Mouse (Mus musculus) embryo, embryonic 11.5 days (tissue): ENCODE results near the gene Smim24.

ENCODE experiments used
- DNase-seq: peaks from one replicate; pipeline ENCODE4 v3.0.0-alpha.2; 2012; ENCODE audit warnings: low read depth, low spot score

Gene Smim24

GRCm38 (mm10) chr10:81408424-81408729 is 15.5 kb downstream of the Smim24 start:
- no peak for DNase-seq

DNA sequence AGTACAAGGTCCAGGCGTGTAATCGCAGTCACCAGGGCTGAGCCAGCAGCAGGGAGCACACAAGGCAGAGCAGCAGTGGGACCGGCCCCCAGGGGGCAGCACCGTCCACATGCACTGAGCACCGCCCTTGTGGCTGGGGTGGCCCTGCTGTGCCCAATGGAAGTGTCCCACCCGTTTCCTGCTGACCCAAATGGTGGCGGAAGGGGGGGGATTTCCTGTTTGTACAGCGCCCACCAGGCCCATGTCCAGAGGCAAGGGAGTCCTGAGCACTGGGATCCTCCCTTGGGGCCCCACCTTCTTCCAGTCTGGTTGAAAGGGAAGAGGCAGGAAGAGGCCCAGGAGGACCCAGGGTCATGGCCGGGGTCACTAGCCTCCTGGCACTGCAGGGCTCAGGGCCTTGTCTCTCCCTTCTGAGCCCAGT is 16.0 kb downstream of the Smim24 start:
- DNase-seq, result no peak

- no peak for DNase-seq
These were observed 16.5 kb downstream of the Smim24 start for GRCm38 (mm10) chr10:81409330-81409729.

DNA sequence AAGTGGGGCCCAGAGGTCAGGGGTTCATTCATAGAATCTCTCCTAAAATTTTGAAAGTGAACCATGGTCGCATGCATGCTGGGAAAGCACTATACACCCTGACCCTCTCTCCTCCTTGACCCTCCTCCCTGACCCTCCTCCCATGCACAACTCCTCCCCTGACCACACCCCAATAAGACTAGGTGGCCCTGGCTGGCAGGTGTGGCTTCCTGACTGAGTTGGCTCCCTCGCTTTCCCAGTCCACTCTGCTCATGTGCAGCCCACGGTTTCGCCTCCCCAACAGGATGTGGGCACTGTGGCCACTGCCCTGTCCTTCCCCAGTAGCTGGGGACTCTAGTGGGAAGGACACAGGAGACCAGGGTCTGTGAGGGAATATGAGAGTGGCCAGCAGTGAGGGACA is 17.5 kb downstream of the Smim24 start:
- DNase-seq, result no peak

DNA sequence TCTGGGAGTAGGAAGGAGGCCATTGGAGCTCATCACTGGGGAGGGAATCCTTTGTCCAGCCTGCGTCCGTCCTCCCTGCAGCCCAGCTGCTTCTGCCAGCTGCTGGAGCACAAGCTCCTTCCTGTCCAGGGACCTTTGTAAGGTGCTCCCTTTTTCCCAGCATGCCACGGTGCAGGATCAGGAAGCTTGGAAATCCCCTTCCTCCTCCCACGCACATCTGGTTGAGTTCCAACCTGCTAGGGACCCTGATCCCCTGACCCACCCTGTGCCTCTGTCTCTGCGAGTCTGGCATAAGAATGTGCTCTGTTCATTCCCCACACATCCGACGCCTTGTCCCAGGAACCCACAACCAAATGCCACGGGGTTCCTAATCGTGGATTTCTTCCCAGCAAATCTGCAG is 18.1 kb downstream of the Smim24 start:
- DNase-seq, result no peak

DNA sequence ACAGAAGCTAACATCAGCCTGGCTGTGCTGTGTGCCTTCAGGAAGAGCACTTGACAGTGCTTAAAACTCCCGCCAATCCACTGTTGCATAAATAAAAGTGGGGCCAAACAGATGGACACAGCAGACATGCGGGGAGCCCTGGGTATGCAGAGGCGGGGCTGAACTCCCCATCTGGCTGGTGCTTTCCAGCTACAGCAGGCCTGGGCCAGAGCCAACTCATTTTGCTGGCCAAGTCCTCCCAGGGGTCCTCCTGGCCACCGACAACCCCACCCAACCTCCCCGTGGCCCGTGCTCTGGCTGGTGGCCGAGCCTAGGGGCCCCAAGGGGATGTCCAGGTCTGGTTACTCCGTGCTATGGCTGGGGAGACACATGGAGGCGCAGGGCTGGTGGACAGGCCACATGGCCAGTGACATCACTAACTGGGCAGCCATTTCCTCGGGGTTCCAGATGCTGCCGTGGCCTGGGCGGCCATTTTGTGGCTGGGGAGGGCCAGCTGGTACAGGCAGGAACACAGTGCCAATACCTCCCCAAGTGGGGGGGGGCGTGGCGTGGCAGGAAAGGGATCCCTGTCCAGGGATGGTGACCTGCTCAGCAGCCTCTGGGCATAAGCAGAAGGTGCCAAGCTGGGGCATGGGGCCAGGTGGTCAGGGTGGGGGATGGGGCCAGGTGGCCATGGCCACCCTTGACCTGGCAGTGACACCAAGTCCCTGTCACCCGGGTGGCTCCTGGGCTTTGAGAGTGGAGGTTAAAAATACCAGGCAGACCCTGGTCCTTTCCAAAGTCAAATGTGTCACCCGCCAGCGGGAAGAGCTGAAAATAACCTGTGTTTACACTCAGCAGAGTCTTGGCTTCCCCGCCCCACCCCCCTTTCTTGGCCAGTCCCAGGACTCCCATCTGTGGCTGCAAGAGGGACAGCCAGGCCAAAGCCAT is 18.9 kb downstream of the Smim24 start:
- no peak for DNase-seq

GRCm38 (mm10) chr10:81412586-81413309 is 19.9 kb downstream of the Smim24 start:
- no peak for DNase-seq

- no peak for DNase-seq
These were observed 20.7 kb downstream of the Smim24 start for GRCm38 (mm10) chr10:81413310-81414261.

DNA sequence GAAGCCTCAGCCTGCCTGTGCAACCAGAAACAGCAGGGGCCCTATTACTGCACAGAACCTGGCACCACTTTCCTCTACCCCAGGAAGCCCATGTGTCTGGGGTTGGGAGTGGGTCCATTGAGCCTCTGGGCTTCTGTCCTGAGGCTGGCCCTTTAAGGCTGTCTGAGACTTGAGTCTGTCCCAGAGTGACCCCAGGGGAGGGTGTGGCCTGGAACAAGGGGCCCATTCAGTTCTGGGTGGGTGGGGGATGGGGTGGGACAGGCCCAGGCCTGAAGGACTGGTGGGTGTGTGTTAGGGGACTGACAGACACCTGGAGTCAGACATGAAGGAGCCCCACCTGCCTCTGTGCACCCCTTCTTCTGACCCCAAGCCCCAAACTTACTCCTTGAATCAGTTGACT is 21.8 kb downstream of the Smim24 start:
- DNase-seq, result no peak

DNA sequence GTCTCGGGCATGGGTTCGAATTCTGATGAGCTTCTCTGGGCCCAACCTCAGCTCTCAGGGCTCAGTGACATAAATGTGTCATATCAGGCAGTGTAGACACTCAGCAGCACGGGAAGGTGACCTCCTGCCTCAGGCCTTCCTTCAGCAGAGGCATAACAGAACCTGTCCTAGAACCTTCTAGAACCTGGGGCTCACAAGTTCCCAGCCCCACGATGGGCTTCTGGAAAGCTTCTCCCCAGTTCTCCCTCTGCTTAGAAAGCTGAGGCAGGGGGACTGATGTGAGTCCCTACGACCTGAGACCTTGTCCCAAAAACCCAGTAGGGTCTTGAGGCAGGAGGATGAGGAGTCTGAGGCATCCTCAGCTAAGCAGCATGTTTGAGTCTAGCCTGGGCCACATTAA is 22.3 kb downstream of the Smim24 start:
- DNase-seq, result no peak

- DNase-seq, result no peak
These were observed 22.9 kb downstream of the Smim24 start for GRCm38 (mm10) chr10:81415549-81416310.

- DNase-seq, result no peak
These were observed 23.9 kb downstream of the Smim24 start for GRCm38 (mm10) chr10:81416581-81417226.

- no peak for DNase-seq
These were observed 24.7 kb downstream of the Smim24 start for GRCm38 (mm10) chr10:81417227-81418215.

DNA sequence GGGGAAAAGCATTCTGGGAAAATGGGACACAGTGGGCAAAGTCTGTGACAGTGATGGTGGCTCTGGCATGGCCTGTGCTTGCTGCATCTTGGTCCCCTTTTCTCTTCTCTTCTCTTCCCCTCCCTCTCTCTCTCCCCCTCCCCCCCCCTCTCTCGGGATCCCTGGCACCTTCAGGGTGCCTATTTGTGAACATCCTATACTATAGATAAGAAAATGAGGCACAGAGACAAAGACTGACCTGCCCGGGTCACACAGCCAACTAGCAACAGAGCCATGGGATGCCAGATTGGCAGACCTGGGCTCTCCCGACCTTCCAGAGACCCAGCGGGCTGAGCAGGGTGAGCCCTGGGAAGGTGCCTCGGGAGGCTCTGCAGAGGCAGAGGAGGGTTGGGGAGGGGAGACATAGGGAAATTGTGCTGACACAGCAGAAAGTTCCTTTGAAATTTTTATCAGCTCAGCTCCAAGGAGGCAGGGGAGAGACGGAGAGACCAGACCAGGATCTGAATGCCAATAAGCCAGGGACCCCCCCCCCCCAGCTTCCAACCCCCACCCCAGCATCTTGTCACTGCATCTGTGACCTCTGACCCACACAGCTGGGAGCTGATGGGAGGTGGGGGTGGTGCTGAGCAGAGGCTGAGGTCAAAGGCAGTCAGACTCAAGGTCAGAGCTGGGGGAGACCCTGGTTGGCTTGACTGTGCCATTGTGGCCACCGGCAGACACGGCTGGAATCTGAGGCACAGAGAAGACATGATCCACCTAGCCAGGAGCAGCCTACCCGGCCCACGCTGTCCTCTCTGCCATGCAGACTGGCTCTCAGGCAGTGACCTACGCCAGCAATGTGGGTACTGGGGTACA is 25.6 kb downstream of the Smim24 start:
- no peak for DNase-seq

DNA sequence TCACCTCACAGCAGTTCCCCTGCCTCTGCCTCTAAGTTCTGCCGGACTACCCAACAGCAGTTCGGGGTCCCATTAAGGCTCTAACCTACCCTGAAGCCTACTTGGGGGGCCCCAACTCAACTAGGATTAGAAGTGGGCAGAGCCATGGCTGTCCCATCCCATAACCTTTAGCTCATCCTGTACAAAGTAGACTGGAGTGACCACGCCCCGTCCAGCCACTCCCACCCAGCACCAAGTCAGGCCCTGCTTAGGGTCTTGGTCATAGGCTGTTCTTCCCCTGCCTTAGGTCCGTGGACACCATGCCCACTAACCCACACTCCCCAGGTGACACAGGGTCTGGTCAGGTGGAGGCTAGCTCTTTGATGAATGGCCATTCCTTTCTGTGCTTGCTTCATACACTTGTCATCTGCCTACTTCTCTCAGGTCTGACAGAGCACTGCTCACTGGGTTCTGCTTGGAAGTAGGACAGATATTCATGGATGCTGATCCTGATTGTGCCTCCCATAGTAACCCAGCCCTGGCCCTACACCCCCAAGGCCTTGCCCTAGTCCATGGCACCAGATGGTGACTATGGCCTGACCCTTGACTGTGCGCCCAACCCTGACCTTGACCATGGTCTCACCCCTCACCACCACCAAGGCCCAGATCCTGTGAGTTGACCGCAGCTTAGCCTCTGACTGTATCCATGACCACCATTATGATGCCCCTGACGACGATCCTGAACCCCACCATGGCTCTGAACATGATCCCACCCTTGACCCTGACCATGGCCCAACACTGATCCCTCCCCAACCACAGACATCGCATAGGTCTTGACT is 26.5 kb downstream of the Smim24 start:
- no peak for DNase-seq

GRCm38 (mm10) chr10:81420191-81420767 is 27.4 kb downstream of the Smim24 start:
- no peak for DNase-seq
